Mouse (Mus musculus) brain, embryonic 14.5 days (tissue): ENCODE results near the gene Pygo1.

Experiments
- CTCF ChIP-seq: fragments of 200-500 bp; IDR thresholded peaks from 2 replicates; pipeline ENCODE4 v1.5.1; 2012; ENCODE audit warnings: inconsistent platforms, mild to moderate bottlenecking, moderate library complexity, borderline replicate concordance; ENCODE audit not compliant: insufficient read depth, insufficient read length; ENCODE audit errors: extremely low read depth
- POLR2A ChIP-seq: fragments of 200-500 bp; IDR thresholded peaks from 2 replicates; pipeline ENCODE4 v1.6.1; 2012; ENCODE audit warnings: mild to moderate bottlenecking, inconsistent platforms, borderline replicate concordance; ENCODE audit not compliant: poor library complexity, insufficient read depth, insufficient read length, severe bottlenecking; ENCODE audit errors: extremely low read depth

- TF ChIP-seq POLR2A (no peak), CTCF (peak; percentile 57; the same call in 1 of the 2 replicates)
Observed at GRCm38 (mm10) chr9:72954746-72955145, 29.3 kb downstream of the Pygo1 start.
